In genomic region chr4:141755375-141755930, GRCm38 (mm10) we compare ENCODE assay signal across 14 mouse cellular contexts. TPM values are rescaled to one million over a fixed set of nuclear protein-coding genes. Genes with fewer than 3 reads are reported as not detected.
"Had no signal": no experiment of that assay in that cellular context is flagged by ENCODE, and none has a peak within 500 bp of the region (broad histone marks: within the 10 kb centered on the region; RNA-seq: fewer than 3 reads in every experiment).

No protein-coding gene starts in this region.

- H3K9ac ChIP-seq: hindbrain, embryonic 13.5 days; midbrain, embryonic 12.5 days; neural tube, embryonic 13.5 days had no signal

- H3K9me3 ChIP-seq: hindbrain, embryonic 13.5 days; midbrain, embryonic 12.5 days; neural tube, embryonic 13.5 days had no signal

- DNase-seq: lung, adult 18-20 months; retina, postnatal 1 day; right cerebral cortex, postnatal 4 days; spleen, adult 18-20 months; thymus, adult 2 months; thymus, postnatal 25 days had no signal

- H3K27me3 ChIP-seq: hindbrain, embryonic 13.5 days; midbrain, embryonic 12.5 days; neural tube, embryonic 13.5 days had no signal

- H3K4me2 ChIP-seq: hindbrain, embryonic 13.5 days; midbrain, embryonic 12.5 days; neural tube, embryonic 13.5 days had no signal

- H3K4me3 ChIP-seq: hindbrain, embryonic 13.5 days; midbrain, embryonic 12.5 days; neural tube, embryonic 13.5 days had no signal

- H3K4me1 ChIP-seq: midbrain, embryonic 12.5 days; neural tube, embryonic 13.5 days had no signal

- H3K27ac ChIP-seq: hindbrain, embryonic 13.5 days; hindbrain, postnatal 0 days; midbrain, embryonic 12.5 days; neural tube, embryonic 13.5 days had no signal

- ATAC-seq: hindbrain, postnatal 0 days; midbrain, embryonic 16.5 days had no signal

RNA-seq across cellular contexts. Expression of gene Agmat, which starts 9.0 kb away (rescaled TPM):
- total RNA-seq: hindbrain, postnatal 0 days; layer of hippocampus, postnatal 10 days had no signal
- polyA plus RNA-seq: hindbrain, embryonic 13.5 days; midbrain, embryonic 12.5 days; midbrain, embryonic 16.5 days; neural tube, embryonic 13.5 days; stomach, embryonic 14.5 days; urinary bladder, adult 2 months had no signal
